Mouse (Mus musculus) forebrain, embryonic 13.5 days (tissue): ENCODE measurements at regions not wholly inside any gene's neighbourhood (a gene's known extent, or its start where the extent isn't known, plus 50 kb on each side); places are given as distances from the start of the nearest gene placed in this dataset.

Source experiments
- ATAC-seq: fragments of 200-750 bp; cut with Nextera tagmentation; 2 replicates; pipeline ENCODE4 v1.8.0; 2017
- H3K27ac ChIP-seq: fragments of 300-500 bp; sonication (generic); 2 replicates; pipeline ENCODE4 v1.5.1; 2015; ENCODE audit warnings: inconsistent platforms, mild to moderate bottlenecking, moderate library complexity
- H3K27me3 ChIP-seq: fragments of 300-500 bp; sonication (generic); 2 replicates; pipeline ENCODE4 v1.6.1; 2015; ENCODE audit warnings: mild to moderate bottlenecking, inconsistent platforms
- H3K36me3 ChIP-seq: fragments of 300-500 bp; sonication (generic); 2 replicates; pipeline ENCODE4 v1.6.1; 2015; ENCODE audit warnings: mild to moderate bottlenecking, inconsistent platforms; ENCODE audit not compliant: poor library complexity, severe bottlenecking
- H3K4me1 ChIP-seq: fragments of 300-500 bp; sonication (generic); 2 replicates; pipeline ENCODE4 v1.6.1; 2015; ENCODE audit warnings: inconsistent platforms
- H3K4me2 ChIP-seq: fragments of 300-500 bp; sonication (generic); 2 replicates; pipeline ENCODE4 v1.6.1; 2015; ENCODE audit warnings: inconsistent platforms, mild to moderate bottlenecking, moderate library complexity
- H3K4me3 ChIP-seq: fragments of 300-500 bp; sonication (generic); 2 replicates; pipeline ENCODE4 v1.5.1; 2015; ENCODE audit warnings: mild to moderate bottlenecking, inconsistent platforms
- H3K9ac ChIP-seq: fragments of 300-500 bp; sonication (generic); 2 replicates; pipeline ENCODE4 v1.6.1; 2015; ENCODE audit warnings: mild to moderate bottlenecking, inconsistent platforms
- H3K9me3 ChIP-seq: fragments of 300-500 bp; sonication (generic); replicated peaks from 2 replicates; pipeline ENCODE4 v1.6.1; 2016; ENCODE audit warnings: inconsistent platforms
- WGBS: fragments of 180-500 bp; shearing (Covaris S2); methylation state at CpG from one replicate; pipeline ENCODE4 v1.1.7; 2015; 5-methylcytosine and 5-hydroxymethylcytosine counted together

- 87% methylated on average over 3 of the region's 3 CpGs for WGBS
- H3K4me3 ChIP-seq, result no peak overlapping the region
Observed at GRCm38 (mm10) chr19:32912323-32912722, 155.0 kb downstream of the Pten start.

GRCm38 (mm10) chr19:32916507-32917280 is 159.4 kb downstream of the Pten start:
- H3K4me3 ChIP-seq, result no peak overlapping the region
- H3K4me2 ChIP-seq, result no peak overlapping the region
- no peak overlapping the region for H3K27ac ChIP-seq
- H3K4me1 ChIP-seq, result no peaks in the 10 kb centered on the region
- no peaks in the 10 kb centered on the region for H3K27me3 ChIP-seq
- WGBS, result 94% methylated on average over 8 of the region's 8 CpGs
- no peaks in the 10 kb centered on the region for H3K36me3 ChIP-seq
- ATAC-seq, result no peak
- no peaks in the 10 kb centered on the region for H3K9me3 ChIP-seq
- no peak overlapping the region for H3K9ac ChIP-seq

More at GRCm38 (mm10) chr19:32912323-32912722, 155.0 kb downstream of the Pten start:
- no peaks in the 10 kb centered on the region for H3K36me3 ChIP-seq
- no peak overlapping the region for H3K4me2 ChIP-seq
- no peaks in the 10 kb centered on the region for H3K27me3 ChIP-seq
- H3K9me3 ChIP-seq, result no peaks in the 10 kb centered on the region
- no peak overlapping the region for H3K27ac ChIP-seq
- no peak for ATAC-seq
- no peak overlapping the region for H3K9ac ChIP-seq
- H3K4me1 ChIP-seq, result no peaks in the 10 kb centered on the region

GRCm38 (mm10) chr19:32921021-32921420 is 163.7 kb downstream of the Pten start:
- Histone ChIP-seq H3K4me3 (no peak overlapping the region), H3K9me3 (no peaks in the 10 kb centered on the region), H3K4me2 (no peak overlapping the region), H3K4me1 (no peaks in the 10 kb centered on the region), H3K27ac (no peak overlapping the region), H3K36me3 (no peaks in the 10 kb centered on the region), H3K27me3 (no peaks in the 10 kb centered on the region), H3K9ac (no peak overlapping the region)
- ATAC-seq, result no peak
- WGBS, result 85% methylated on average over 3 of the region's 3 CpGs

- Histone ChIP-seq H3K36me3 (no peaks in the 10 kb centered on the region), H3K9ac (no peak overlapping the region), H3K27me3 (no peaks in the 10 kb centered on the region), H3K4me1 (no peaks in the 10 kb centered on the region), H3K4me3 (no peak overlapping the region), H3K27ac (no peak overlapping the region), H3K4me2 (no peak overlapping the region), H3K9me3 (no peaks in the 10 kb centered on the region)
- 82% methylated on average over 3 of the region's 3 CpGs for WGBS
- no peak for ATAC-seq
Observed at GRCm38 (mm10) chr19:32923911-32924310, 166.6 kb downstream of the Pten start.

- no peak overlapping the region for H3K9ac ChIP-seq
- no peak overlapping the region for H3K4me3 ChIP-seq
- H3K4me1 ChIP-seq, result no peaks in the 10 kb centered on the region
- 83% methylated on average over 6 of the region's 6 CpGs for WGBS
- H3K27me3 ChIP-seq, result no peaks in the 10 kb centered on the region
- no peak for ATAC-seq
- H3K4me2 ChIP-seq, result no peak overlapping the region
- no peak overlapping the region for H3K27ac ChIP-seq
- H3K36me3 ChIP-seq, result no peaks in the 10 kb centered on the region
- no peaks in the 10 kb centered on the region for H3K9me3 ChIP-seq
Observed at GRCm38 (mm10) chr19:32925628-32926505, 168.6 kb downstream of the Pten start.

GRCm38 (mm10) chr19:32926571-32926970 is 169.3 kb downstream of the Pten start:
- no peaks in the 10 kb centered on the region for H3K4me1 ChIP-seq
- H3K27me3 ChIP-seq, result no peaks in the 10 kb centered on the region
- 80% methylated on average over 4 of the region's 4 CpGs for WGBS
- no peak overlapping the region for H3K4me2 ChIP-seq
- no peak overlapping the region for H3K27ac ChIP-seq
- no peaks in the 10 kb centered on the region for H3K36me3 ChIP-seq
- H3K9ac ChIP-seq, result no peak overlapping the region
- no peaks in the 10 kb centered on the region for H3K9me3 ChIP-seq
- no peak for ATAC-seq
- H3K4me3 ChIP-seq, result no peak overlapping the region

GRCm38 (mm10) chr19:32933676-32934075 is 176.4 kb downstream of the Pten start:
- H3K4me1 ChIP-seq, result no peaks in the 10 kb centered on the region
- WGBS, result 93% methylated on average over 5 of the region's 5 CpGs
- no peak overlapping the region for H3K4me2 ChIP-seq
- no peak overlapping the region for H3K4me3 ChIP-seq
- H3K27me3 ChIP-seq, result no peaks in the 10 kb centered on the region
- ATAC-seq, result no peak
- no peaks in the 10 kb centered on the region for H3K36me3 ChIP-seq
- no peak overlapping the region for H3K27ac ChIP-seq
- H3K9ac ChIP-seq, result no peak overlapping the region
- H3K9me3 ChIP-seq, result no peaks in the 10 kb centered on the region

GRCm38 (mm10) chr19:32935638-32936037 is 178.3 kb downstream of the Pten start:
- WGBS, result 95% methylated on average over 5 of the region's 5 CpGs
- Histone ChIP-seq H3K27me3 (no peaks in the 10 kb centered on the region), H3K27ac (no peak overlapping the region), H3K4me1 (no peaks in the 10 kb centered on the region), H3K9me3 (no peaks in the 10 kb centered on the region), H3K36me3 (no peaks in the 10 kb centered on the region), H3K9ac (no peak overlapping the region), H3K4me2 (no peak overlapping the region), H3K4me3 (no peak overlapping the region)
- no peak for ATAC-seq

- no peak for ATAC-seq
- H3K36me3 ChIP-seq, result no peaks in the 10 kb centered on the region
- no peak overlapping the region for H3K9ac ChIP-seq
- H3K4me1 ChIP-seq, result no peaks in the 10 kb centered on the region
- no peak overlapping the region for H3K4me2 ChIP-seq
- no peak overlapping the region for H3K27ac ChIP-seq
- H3K4me3 ChIP-seq, result no peak overlapping the region
- WGBS, result 89% methylated on average over 6 of the region's 6 CpGs
- no peaks in the 10 kb centered on the region for H3K9me3 ChIP-seq
- H3K27me3 ChIP-seq, result no peaks in the 10 kb centered on the region
Observed at GRCm38 (mm10) chr19:32937591-32937990, 180.3 kb downstream of the Pten start.

- no peaks in the 10 kb centered on the region for H3K36me3 ChIP-seq
- H3K9me3 ChIP-seq, result no peaks in the 10 kb centered on the region
- 85% methylated on average over 5 of the region's 5 CpGs for WGBS
- ATAC-seq, result no peak
- no peak overlapping the region for H3K9ac ChIP-seq
- no peak overlapping the region for H3K4me3 ChIP-seq
- H3K4me1 ChIP-seq, result no peaks in the 10 kb centered on the region
- H3K4me2 ChIP-seq, result no peak overlapping the region
- H3K27me3 ChIP-seq, result no peaks in the 10 kb centered on the region
- no peak overlapping the region for H3K27ac ChIP-seq
Observed at GRCm38 (mm10) chr19:32939692-32940091, 182.4 kb downstream of the Pten start.

- no peak overlapping the region for H3K4me3 ChIP-seq
- H3K9me3 ChIP-seq, result no peaks in the 10 kb centered on the region
- H3K4me1 ChIP-seq, result no peaks in the 10 kb centered on the region
- H3K27me3 ChIP-seq, result no peaks in the 10 kb centered on the region
- H3K36me3 ChIP-seq, result no peaks in the 10 kb centered on the region
- ATAC-seq, result no peak
- no peak overlapping the region for H3K9ac ChIP-seq
- 91% methylated on average over 6 of the region's 6 CpGs for WGBS
- no peak overlapping the region for H3K27ac ChIP-seq
- H3K4me2 ChIP-seq, result no peak overlapping the region
Observed at GRCm38 (mm10) chr19:32940806-32941205, 183.5 kb downstream of the Pten start.

GRCm38 (mm10) chr19:32943594-32944230 is 186.4 kb downstream of the Pten start:
- no peak for ATAC-seq
- H3K4me1 ChIP-seq, result no peaks in the 10 kb centered on the region
- no peaks in the 10 kb centered on the region for H3K9me3 ChIP-seq
- H3K4me2 ChIP-seq, result no peak overlapping the region
- no peak overlapping the region for H3K9ac ChIP-seq
- H3K27me3 ChIP-seq, result no peaks in the 10 kb centered on the region
- no peak overlapping the region for H3K27ac ChIP-seq
- H3K36me3 ChIP-seq, result no peaks in the 10 kb centered on the region
- 90% methylated on average over 2 of the region's 2 CpGs for WGBS
- no peak overlapping the region for H3K4me3 ChIP-seq
